Mouse (Mus musculus): Measurements from ENCODE around the gene Spop.

- no peak for TF ChIP-seq CTCF (IDR thresholded peaks at IDR 0.05; ENCODE audit: low read depth, low read length)
- TF ChIP-seq EP300 (IDR thresholded peaks at IDR 0.05; ENCODE audit: insufficient read depth, low read depth, low read length): no peak
- no peak for TF ChIP-seq POLR2A (IDR thresholded peaks at IDR 0.05; ENCODE audit: insufficient read depth, low read length)
Observed at GRCm38 (mm10) chr11:95492256-95492655, 78.4 kb downstream of the Spop start.
